Mouse (Mus musculus): ENCODE measurements at regions not wholly inside any gene's neighbourhood (a gene's known extent, or its start where the extent isn't known, plus 50 kb on each side); places are given as distances from the start of the nearest gene placed in this dataset.

GRCm38 (mm10) chr2:133497541-133498185 lies 54.3 kb upstream of the Bmp2 start:
- ATAC-seq (replicated peaks; ENCODE audit: poor library complexity): peak; percentile 75

GRCm38 (mm10) chr2:133498186-133498571 lies 53.8 kb upstream of the Bmp2 start:
- no peak for ATAC-seq (replicated peaks; ENCODE audit: poor library complexity)

GRCm38 (mm10) chr2:133498717-133499143 lies 53.2 kb upstream of the Bmp2 start:
- ATAC-seq (replicated peaks; ENCODE audit: poor library complexity): no peak

GRCm38 (mm10) chr2:133499904-133500303 lies 52.1 kb upstream of the Bmp2 start:
- no peak for ATAC-seq (replicated peaks; ENCODE audit: poor library complexity)
